Mouse (Mus musculus): ENCODE measurements around the gene Scaper. TPM values are rescaled to one million over a fixed set of nuclear protein-coding genes. Genes with fewer than 3 reads are reported as not detected.

The Scaper gene
- polyA plus RNA-seq, 2 experiments from 2014 or later, result 22.3 to 25.7 TPM

- ATAC-seq, result no peak
These were observed 339.3 kb downstream of the Scaper start for GRCm38 (mm10) chr9:55598594-55598993.

DNA sequence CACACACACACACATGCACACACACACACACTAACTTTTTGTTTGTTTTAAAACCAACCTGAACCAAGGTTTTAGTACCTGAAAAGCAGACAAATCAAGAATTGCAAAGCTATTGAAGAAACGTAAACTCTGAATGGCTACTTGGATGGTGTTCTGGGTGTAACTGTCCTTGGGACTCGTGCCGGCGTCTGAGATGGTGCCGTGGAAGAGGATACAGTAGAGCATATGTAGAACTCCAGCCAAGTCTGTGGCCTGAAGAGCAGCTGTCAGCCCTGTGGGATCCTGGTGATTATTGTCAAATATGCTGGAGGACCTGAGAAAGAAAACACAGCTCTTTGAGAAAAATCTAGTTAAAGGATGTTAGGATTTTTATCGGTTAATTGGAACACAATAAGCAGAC, 351.8 kb downstream of the Scaper start:
- ATAC-seq, result no peak

- no peak for ATAC-seq
These were observed 356.5 kb downstream of the Scaper start for GRCm38 (mm10) chr9:55581414-55581813.

GRCm38 (mm10) chr9:55576571-55576970, 361.3 kb downstream of the Scaper start:
- no peak for ATAC-seq

GRCm38 (mm10) chr9:55571071-55571470, 366.8 kb downstream of the Scaper start:
- ATAC-seq, result no peak

- ATAC-seq, result no peak
These were observed 369.3 kb downstream of the Scaper start for GRCm38 (mm10) chr9:55568466-55569159.

DNA sequence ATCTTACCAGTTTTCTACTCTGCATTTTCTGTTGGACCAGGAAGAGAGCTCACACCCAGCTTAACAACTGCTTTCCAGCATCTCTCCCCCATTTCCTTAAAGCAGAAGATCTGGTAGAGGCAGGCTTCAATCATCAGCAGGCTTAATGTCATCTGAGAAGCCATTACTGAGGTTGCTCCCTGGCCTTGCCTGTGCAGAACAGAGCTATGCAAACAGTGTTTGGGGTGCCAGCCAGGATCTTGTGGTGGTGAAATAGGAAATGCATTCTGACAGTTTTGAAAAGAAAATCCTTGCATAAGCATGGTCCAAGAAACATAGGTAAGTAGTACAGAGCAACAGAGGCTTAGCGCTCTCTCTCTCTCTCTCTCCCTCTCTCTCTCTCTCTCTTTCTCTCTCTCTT, 377.0 kb downstream of the Scaper start:
- no peak for ATAC-seq

DNA sequence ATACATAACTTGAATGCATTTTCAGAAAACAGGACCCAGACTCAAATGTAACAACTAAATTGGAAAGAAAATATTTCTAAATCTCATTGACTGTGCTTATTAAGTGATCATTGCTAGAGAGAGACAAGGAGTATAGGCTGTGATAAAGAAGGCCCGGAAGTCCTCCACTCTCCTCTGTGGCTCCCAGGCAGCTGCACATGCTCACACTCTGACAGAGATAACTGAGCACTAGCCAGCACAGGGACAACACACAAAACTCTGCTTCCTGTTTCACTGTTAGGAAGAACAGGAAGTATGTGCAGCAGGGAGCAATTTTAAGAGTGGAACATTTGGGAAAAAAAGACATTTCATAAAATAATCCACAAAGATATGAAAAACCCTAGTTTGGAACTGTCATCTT, 382.9 kb downstream of the Scaper start:
- ATAC-seq, result no peak

DNA sequence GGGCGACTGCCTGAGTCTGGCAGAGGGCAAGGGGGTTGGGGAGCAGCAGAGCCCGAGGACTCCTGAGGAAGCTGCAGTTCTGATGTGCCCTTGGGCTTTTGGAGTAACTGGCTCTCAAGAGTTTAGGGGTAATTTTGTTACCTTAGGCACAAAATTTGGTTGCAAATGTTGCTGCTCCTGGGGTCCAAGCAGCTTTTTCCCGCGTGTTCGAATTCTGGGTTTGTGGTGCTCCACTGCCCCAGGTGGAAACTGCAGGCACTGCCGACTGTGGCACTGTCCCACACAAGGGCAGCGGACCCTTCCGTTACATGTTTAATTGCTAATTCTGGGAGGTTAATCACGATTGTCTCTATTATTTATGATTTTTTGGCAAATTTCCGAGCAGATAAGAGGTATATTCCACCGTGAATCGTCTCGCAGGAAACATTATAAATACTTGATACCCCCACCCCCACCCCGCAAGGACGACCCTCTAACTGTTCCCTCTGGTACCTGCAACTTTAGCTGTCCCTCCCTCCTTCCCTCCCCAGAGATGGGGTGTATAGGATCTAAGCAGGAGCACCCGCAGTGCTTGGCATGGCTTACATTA, 388.5 kb downstream of the Scaper start:
- ATAC-seq, result no peak

DNA sequence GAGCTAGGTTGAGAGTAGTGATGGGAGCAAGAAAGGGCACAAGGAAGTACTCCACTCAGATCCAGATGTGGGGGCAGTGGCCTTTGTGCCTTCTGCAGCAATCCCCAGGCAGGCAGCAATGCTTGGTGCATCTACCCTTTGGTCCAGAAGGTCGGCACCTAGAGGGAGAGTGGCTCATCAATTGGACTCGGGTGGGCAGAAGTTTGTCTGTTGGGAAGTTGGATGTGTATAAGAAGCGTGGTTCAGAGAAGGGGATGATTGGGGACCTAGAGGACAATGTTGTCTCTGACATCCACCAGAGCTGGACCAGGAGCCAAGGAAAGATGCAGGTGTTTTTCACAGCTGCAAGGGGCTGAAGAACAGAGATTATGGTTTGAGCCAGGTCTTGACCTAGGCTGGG, 389.0 kb downstream of the Scaper start:
- ATAC-seq, result no peak

GRCm38 (mm10) chr9:55546176-55547010, 391.5 kb downstream of the Scaper start:
- ATAC-seq, result peak; percentile 23

- ATAC-seq, result no peak
These were observed 392.3 kb downstream of the Scaper start for GRCm38 (mm10) chr9:55545556-55546175.

- no peak for ATAC-seq
These were observed 392.9 kb downstream of the Scaper start for GRCm38 (mm10) chr9:55544861-55545555.

- peak; percentile 21 for ATAC-seq
These were observed 394.1 kb downstream of the Scaper start for GRCm38 (mm10) chr9:55543703-55544401.

DNA sequence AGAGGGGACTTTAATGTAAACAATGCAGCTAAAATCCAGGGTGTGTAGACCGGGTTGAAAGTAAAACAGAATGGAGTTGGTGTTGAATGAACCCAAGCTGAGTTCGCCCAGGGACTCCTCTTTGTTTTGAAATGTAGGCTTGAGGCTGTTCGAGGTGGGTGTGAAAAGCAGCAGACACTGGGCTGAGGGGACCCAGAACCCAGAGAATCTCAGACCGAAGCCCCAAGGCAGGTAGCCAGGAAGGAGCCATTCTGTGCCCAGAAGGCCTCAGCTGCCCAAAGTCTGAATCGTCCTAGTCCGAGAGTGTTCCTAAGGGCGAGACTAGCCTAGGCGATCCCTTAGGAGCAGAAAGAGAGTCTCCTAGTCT, 394.6 kb downstream of the Scaper start:
- ATAC-seq, result no peak

DNA sequence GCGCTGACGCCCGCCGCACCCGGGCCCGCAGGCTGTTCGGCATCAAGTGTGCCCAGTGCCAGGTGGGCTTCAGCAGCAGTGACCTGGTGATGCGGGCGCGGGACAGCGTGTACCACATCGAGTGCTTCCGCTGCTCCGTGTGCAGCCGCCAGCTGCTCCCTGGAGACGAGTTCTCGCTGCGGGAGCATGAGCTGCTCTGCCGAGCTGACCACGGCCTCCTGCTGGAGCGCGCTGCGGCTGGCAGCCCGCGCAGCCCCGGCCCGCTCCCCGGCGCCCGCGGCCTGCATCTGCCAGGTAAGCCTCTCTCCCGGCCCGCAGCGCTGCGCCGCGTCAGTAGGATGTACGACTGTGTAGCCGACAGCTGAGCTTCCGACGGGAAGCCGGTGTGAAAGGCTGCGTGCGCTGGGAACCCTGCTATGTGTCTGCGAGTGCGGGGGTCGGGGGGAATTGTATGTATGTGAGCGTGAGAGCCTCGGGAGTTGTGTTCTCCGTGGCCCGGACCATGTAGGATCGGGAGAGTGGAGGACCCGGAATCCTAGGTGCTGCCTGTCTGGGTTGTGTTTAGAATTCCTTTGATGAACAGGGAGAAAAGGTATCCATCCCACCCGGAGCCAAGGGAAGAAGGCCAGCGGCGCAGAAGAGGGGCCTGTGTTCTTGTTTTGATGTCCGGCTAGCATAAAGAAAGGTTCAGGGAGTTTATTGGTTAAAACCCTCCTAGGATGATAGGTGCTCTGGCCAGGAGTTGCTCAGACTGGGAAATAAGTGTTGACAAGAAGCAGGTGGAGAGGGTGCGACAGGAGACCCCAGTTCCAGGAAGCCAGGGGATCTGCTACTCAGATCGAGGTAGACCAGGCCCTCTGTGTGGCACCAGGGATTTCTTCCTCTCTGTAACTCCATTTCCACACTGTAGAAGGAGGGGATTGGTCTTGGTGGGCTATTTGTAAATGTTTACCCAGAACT, 395.3 kb downstream of the Scaper start:
- no peak for ATAC-seq

GRCm38 (mm10) chr9:55541681-55542365, 396.1 kb downstream of the Scaper start:
- no peak for ATAC-seq

GRCm38 (mm10) chr9:55540888-55541287, 397.0 kb downstream of the Scaper start:
- peak; percentile 67 for ATAC-seq

DNA sequence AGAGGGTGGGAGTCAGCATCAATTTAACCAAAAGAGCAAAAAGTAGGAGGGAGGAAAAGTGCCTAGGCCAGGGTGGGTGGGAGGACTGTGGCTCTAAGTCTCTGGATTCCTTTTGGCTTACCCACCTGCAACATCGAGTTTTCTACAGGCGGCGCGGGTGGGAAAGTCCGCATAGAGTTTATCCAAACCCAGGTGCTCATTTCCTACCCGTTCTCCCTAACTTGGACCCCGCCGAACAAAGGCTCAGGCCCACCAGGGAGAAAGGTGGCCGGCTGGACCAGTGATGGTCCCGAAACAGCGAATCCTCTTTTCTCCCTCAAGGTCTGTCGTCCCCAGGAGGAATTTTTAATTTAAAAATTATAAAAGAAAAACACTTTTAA, 397.5 kb downstream of the Scaper start:
- no peak for ATAC-seq

All from CD4-positive, CD25-positive, alpha-beta regulatory T cell, adult 4 months (primary cell).